Mouse (Mus musculus) brain, embryonic 14.5 days (tissue): ENCODE measurements around the gene Nt5dc2.

Experiments
- CTCF ChIP-seq: fragments of 200-500 bp; IDR thresholded peaks from 2 replicates; pipeline ENCODE4 v1.5.1; 2012; ENCODE audit warnings: inconsistent platforms, mild to moderate bottlenecking, moderate library complexity, borderline replicate concordance; ENCODE audit not compliant: insufficient read depth, insufficient read length; ENCODE audit errors: extremely low read depth
- POLR2A ChIP-seq: fragments of 200-500 bp; IDR thresholded peaks from 2 replicates; pipeline ENCODE4 v1.6.1; 2012; ENCODE audit warnings: mild to moderate bottlenecking, inconsistent platforms, borderline replicate concordance; ENCODE audit not compliant: poor library complexity, insufficient read depth, insufficient read length, severe bottlenecking; ENCODE audit errors: extremely low read depth

GRCm38 (mm10) chr14:31170963-31171362 is 40.1 kb downstream of the Nt5dc2 start:
- TF ChIP-seq POLR2A (no peak), CTCF (no peak)
